Comparison of ENCODE assay signal across 22 mouse cellular contexts in the genomic region with DNA sequence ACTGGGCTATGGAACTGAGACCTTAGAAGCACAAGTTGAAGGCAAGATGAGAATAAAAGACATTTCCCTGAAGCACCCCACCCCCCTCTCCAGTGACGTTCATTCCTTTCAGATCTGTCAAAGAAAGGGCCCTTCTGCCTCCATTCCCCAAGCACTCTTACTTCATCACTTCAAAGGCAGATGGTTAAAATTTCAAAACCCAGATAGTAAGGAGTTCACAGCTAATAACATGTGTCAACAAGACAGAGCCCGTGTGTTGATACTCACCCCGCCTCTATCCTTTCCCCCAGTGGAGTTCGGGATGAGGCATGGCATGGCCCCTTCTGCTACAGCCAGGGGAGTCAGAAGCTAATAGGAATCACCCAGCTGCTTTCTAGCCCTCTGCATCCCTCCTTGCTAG. TPM values are rescaled to one million over a fixed set of nuclear protein-coding genes. Genes with fewer than 3 reads are reported as not detected.
"Had no signal": no experiment of that assay in that cellular context is flagged by ENCODE, and none has a peak within 500 bp of the region (broad histone marks: within the 10 kb centered on the region; RNA-seq: fewer than 3 reads in every experiment).

No protein-coding gene starts in this region.

- ATAC-seq: hindbrain, postnatal 0 days; intestine, embryonic 15.5 days; liver, postnatal 0 days had no signal

- H3K4me3 ChIP-seq: intestine, embryonic 15.5 days; kidney, embryonic 15.5 days; left cerebral cortex, adult 2 months; limb, embryonic 15.5 days; liver, embryonic 13.5 days; midbrain, embryonic 10.5 days; myocyte; neural tube, embryonic 12.5 days had no signal

- H3K36me3 ChIP-seq: intestine, embryonic 15.5 days; kidney, embryonic 15.5 days; limb, embryonic 15.5 days; liver, embryonic 13.5 days; midbrain, embryonic 10.5 days; neural tube, embryonic 12.5 days had no signal

- H3K9me3 ChIP-seq: intestine, embryonic 15.5 days; kidney, embryonic 15.5 days; limb, embryonic 15.5 days; liver, embryonic 13.5 days; midbrain, embryonic 10.5 days; neural tube, embryonic 12.5 days had no signal

- H3K9ac ChIP-seq: intestine, embryonic 15.5 days; kidney, embryonic 15.5 days; limb, embryonic 15.5 days; liver, embryonic 13.5 days; liver, postnatal 0 days; neural tube, embryonic 12.5 days had no signal

- H3K27ac ChIP-seq: hindbrain, postnatal 0 days; intestine, embryonic 15.5 days; kidney, embryonic 15.5 days; left cerebral cortex, adult 2 months; limb, embryonic 15.5 days; liver, embryonic 13.5 days; midbrain, embryonic 10.5 days; neural tube, embryonic 12.5 days had no signal

- DNase-seq: kidney, adult 2 months; kidney, postnatal 14 days; liver, embryonic 13.5 days; liver, postnatal 0 days; midbrain, embryonic 14.5 days; retina, postnatal 1 day; right cerebral cortex, postnatal 4 days; spleen, adult 18-20 months; thymus, adult 18-20 months had no signal

- H3K27me3 ChIP-seq: intestine, embryonic 15.5 days; kidney, embryonic 15.5 days; limb, embryonic 15.5 days; liver, embryonic 13.5 days; neural tube, embryonic 12.5 days had no signal

- H3K4me2 ChIP-seq: intestine, embryonic 15.5 days; kidney, embryonic 15.5 days; limb, embryonic 15.5 days; liver, embryonic 13.5 days; neural tube, embryonic 12.5 days had no signal

- H3K4me1 ChIP-seq: intestine, embryonic 15.5 days; kidney, embryonic 15.5 days; limb, embryonic 15.5 days; liver, embryonic 13.5 days; midbrain, embryonic 10.5 days; neural tube, embryonic 12.5 days had no signal

RNA-seq across cellular contexts. Expression of a gene that starts 31.5 kb away (rescaled TPM):
- total RNA-seq: megakaryocyte, adult 5-6 weeks; neutrophil, adult 5-6 weeks had no signal
- polyA plus RNA-seq: intestine, embryonic 15.5 days; large intestine, adult 2 months; limb, embryonic 11.5 days; limb, embryonic 15.5 days; liver, embryonic 13.5 days; midbrain, embryonic 10.5 days; myocyte; stomach, embryonic 14.5 days had no signal
